Mouse (Mus musculus): ENCODE data around the gene Tbc1d13.
A peak's percentile ranks its signal among the peaks of the same experiment; 100 is the strongest.
"Not testable (repeated sequence)": the region's sequence is repeated elsewhere in the genome, so short reads cannot be mapped to it uniquely, and the experiment has no call there.

Tbc1d13 gene

DNA sequence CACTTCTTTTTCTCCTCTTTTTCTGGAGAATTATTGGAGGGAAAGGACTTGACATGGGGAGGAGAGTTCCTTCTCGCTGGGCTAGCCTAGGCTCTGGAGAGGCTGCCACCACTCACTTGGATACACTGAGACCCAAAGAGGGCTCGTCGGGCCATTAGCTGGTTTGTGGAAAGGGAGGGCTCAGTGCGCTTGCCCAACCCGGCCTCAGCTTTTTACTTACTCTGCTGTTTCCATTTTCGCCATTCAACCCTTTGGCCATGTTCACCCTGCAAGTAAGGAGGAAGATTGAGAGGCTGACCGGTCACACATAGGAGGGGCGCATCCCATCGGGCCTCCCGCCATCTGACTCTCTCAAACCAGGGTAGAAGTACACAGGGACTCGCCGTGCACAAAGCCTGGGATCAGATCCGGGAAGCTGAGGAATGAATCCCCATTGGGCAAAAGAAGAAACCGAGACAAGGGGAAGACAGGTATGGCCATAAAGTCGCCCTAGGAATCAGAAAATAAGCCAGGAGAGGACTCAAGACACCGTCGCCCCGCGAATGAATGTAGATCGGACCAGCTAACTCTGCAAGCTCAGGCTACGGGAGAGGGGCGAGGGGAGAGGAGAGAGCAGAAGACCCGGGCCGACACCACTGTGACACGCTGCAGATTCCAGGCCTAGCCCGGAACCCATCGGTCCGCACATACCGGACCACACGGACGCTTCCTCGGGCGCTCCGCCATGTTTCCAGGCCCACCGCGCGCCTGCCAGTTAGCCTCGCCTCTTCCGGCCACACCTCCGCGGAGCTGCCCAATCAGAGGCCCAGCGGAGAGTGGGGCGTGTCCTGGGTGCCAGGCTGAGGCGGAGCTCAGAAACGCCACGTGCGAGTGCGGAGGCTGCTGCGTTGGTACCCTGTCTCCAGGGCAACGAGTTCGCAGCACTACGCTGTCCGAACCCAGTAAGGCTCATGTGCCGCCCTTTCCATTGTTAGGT is 44.4 kb downstream of the Tbc1d13 start, which contains the start of gene Spout1:
Spout1 (minus strand) TSS at position 760 of the 976 bp plus-strand sequence.
- peak; percentile 84 to 91 for DNase-seq (ENCODE audit: low spot score in 2 of 2)

DNA sequence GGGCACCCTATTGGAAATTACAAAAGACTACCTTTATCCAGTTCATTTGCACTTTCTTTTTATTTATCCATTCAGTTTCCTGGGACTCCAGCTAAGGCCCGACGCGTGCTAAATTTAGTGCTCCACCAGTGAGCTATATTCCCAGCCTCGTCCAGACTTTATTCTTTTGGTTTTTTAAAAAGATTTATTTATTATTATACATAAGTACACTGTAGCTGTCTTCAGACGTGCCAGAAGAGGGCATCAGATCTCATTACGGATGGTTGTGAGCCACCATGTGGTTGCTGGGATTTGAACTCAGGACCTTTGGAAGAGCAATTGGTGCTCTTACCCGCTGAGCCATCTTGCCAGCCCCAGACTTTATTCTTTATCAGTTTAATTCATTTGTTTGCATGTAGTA is 45.2 kb downstream of the Tbc1d13 start:
- DNase-seq (ENCODE audit: low spot score in 2 of 2) = not testable (repeated sequence)

DNA sequence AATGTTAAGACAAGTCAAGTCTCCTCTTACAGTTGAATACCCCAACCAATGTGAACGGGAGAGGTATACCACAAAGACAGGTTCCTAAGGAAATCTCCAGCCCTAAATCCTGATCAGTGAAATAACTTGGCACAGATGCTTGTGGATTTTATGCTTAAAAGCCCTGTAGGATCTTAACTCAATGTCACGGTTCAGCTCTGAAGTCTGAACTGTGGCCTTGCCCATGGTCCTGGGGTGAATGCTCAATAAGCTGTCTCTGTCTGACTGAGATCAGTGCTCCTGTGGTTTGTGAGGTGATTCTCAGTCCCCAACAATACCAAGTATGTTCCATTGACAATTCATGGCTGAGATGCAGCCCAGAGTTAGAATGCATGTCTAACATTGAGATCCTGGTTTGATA is 48.9 kb downstream of the Tbc1d13 start:
- DNase-seq (ENCODE audit: low spot score in 2 of 2) = no peak

DNA sequence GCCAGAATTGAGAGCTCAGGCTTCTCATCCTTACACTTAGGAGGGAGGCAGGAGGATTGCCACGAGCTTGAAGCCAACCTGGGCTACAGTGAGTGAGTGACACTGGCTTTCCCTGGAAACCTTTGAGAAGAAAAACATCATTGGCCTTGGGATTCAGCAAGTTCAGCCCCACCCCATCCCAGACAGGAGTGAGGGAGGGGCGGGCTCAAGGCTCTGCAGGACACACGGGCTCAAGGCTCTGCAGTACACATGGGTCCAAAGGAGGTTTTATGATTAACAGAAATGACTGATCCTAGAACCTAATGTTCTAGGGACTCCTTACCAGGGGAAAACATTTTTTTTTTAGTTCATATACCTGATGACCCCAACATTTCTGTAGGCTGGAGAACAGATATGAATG is 50.2 kb downstream of the Tbc1d13 start:
- DNase-seq (ENCODE audit: low spot score in 2 of 2) = no peak

DNA sequence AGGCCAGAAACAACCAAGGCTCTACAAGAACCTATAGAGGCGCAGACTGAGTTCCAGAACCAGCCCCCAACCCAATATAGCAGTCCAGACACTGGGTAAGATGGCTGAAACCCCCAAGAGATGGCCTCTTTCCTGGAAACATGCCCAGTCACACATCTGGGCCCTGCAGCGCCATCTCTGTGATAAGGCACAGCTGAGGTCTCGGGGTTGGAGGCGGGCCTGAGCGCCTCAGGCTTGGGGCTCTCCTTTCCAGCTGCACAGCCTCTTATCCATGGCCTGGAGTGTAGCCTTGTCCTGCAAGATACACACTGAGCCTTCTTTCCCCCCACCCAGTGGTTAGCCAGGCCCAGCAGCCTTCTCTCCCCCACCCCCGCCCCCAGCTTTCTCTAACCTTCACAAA is 51.7 kb downstream of the Tbc1d13 start:
- no peak for DNase-seq (ENCODE audit: low spot score in 2 of 2)

GRCm38 (mm10) chr2:30185681-30186080 is 52.1 kb downstream of the Tbc1d13 start:
- no peak for DNase-seq (ENCODE audit: low spot score in 2 of 2)

DNA sequence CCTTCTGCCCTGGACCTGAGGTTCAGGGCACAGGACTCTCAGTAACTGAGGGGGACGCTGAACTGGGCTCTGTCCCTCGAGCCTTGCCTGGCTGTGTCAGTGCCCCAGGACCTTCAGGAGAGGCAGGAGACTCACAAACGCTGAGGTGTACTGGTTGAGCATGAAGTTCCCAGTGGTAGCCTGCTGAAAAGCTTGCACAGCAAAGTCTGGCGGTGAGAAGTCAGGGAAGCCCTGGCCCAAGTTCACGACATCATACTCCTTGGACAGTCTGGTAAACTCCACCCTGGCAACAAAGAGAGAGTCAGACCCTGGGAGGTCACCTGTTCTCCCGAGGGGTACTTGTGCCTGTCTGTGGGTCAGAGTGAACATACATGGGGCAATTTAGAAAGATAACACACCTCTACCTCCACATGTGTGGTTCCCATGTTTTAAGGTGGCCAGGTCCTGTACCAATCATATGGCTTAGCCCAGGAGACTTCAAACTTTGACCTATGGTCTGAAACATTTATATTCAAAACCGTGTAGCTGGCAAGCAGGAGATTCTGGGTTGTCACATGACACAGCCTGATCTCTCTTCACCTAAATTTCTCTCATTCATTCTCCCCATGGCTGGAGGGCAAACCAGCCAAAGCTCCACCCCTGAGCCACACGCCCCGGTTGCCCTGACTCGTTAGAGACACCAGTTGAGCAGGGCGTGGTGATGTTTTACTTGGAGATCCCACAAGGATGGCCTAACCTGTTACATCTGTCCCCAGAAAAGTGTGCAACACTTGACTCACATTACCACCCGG is 58.4 kb downstream of the Tbc1d13 start:
- no peak for DNase-seq (ENCODE audit: low spot score in 2 of 2)

- DNase-seq (ENCODE audit: low spot score in 2 of 2) = no peak
Measured at GRCm38 (mm10) chr2:30194656-30195055, 61.1 kb downstream of the Tbc1d13 start.

DNA sequence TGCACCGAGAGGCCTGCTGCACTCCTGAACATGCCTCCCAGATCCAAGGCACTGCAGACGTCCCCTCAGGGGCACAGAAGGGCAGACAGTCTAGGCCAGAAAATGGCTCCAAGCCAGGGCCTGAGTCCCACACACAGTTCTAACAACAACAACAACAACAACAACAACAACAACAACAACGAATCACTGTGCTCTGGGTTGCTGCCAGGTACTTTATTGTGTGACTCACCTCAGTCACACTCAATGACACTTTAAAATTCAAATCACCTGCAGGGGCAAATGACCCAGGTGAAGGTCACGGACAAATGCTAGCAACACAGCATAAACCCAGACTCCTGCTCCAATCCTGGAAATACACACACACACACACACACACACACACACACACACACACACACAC is 64.5 kb downstream of the Tbc1d13 start:
- DNase-seq (ENCODE audit: low spot score in 2 of 2) = no peak

- no peak for DNase-seq (ENCODE audit: low spot score in 2 of 2)
Measured at GRCm38 (mm10) chr2:30199984-30200383, 66.4 kb downstream of the Tbc1d13 start.

DNA sequence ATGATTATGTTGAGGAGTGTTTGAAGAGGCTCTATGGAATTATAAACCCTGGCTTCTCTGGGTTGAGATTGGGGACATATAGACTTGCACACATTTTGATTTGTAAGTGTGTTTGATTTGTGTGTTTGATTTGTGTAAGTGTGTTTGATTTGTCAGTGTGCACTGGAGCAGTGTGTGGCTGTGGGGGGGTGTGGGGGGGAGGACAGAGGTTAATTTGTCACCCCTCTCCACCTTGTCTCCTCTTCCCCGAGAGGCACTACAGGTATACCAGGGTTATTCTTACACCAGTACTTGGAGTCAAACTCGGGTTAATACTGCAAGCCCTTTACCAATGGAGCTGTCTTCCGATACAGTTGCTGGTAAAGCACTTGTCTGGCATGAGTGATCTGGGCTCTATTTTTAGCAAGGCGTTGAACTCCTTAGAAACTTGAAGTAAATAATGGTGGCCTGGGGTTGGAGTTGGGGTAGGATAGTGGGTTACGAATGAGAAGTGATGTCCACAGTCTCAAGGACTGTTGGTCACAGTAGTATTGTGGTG is 66.9 kb downstream of the Tbc1d13 start:
- no peak for DNase-seq (ENCODE audit: low spot score in 2 of 2)
